Mouse (Mus musculus) neural tube, embryonic 11.5 days (tissue): ENCODE data around the gene Faf2. TPM values are rescaled to one million over a fixed set of nuclear protein-coding genes. Genes with fewer than 3 reads are reported as not detected.

Source experiments
- ATAC-seq: fragments of 200-750 bp; cut with Nextera tagmentation; 2 replicates; pipeline ENCODE4 v1.8.0; 2017; ENCODE audit warnings: moderate number of reproducible peaks, mild to moderate bottlenecking, moderate TSS enrichment, moderate library complexity; ENCODE audit not compliant: insufficient read depth, low FRiP score, low TSS enrichment
- DNase-seq: peaks from one replicate; pipeline ENCODE4 v3.0.0-alpha.2; 2015; ENCODE audit warnings: low spot score
- H3K27ac ChIP-seq: fragments of 300-500 bp; sonication (generic); 2 replicates; pipeline ENCODE4 v1.5.1; 2014; ENCODE audit warnings: low read depth, mild to moderate bottlenecking, low read length
- H3K27me3 ChIP-seq: fragments of 300-500 bp; sonication (generic); 2 replicates; pipeline ENCODE4 v1.6.1; 2014; ENCODE audit warnings: mild to moderate bottlenecking, low read length, mixed read lengths; ENCODE audit not compliant: control insufficient read depth, insufficient read depth
- H3K36me3 ChIP-seq: fragments of 300-500 bp; sonication (generic); 2 replicates; pipeline ENCODE4 v1.6.1; 2014; ENCODE audit warnings: mild to moderate bottlenecking, low read length, moderate library complexity, mixed read lengths; ENCODE audit not compliant: control insufficient read depth, insufficient read depth
- H3K4me1 ChIP-seq: fragments of 300-500 bp; sonication (generic); 2 replicates; pipeline ENCODE4 v1.6.1; 2014; ENCODE audit warnings: low read length, mixed read lengths; ENCODE audit not compliant: control insufficient read depth, insufficient read depth
- H3K4me2 ChIP-seq: fragments of 300-500 bp; sonication (generic); 2 replicates; pipeline ENCODE4 v1.6.1; 2014; ENCODE audit warnings: low read depth, mild to moderate bottlenecking, moderate library complexity
- H3K4me3 ChIP-seq: fragments of 300-500 bp; sonication (generic); 2 replicates; pipeline ENCODE4 v1.5.1; 2014; ENCODE audit warnings: low read depth, low read length
- H3K9ac ChIP-seq: fragments of 300-500 bp; sonication (generic); 2 replicates; pipeline ENCODE4 v1.6.1; 2014; ENCODE audit warnings: mild to moderate bottlenecking, low read length
- H3K9me3 ChIP-seq: fragments of 300-500 bp; sonication (generic); 2 replicates; pipeline ENCODE4 v1.6.1; 2016; ENCODE audit warnings: low read length; ENCODE audit not compliant: control insufficient read depth
- WGBS: fragments of 180-500 bp; shearing (Covaris S2); extraction: QIAGEN DNeasy Blood & Tissue Kit; methylation state at CpG from one replicate; pipeline ENCODE4 v1.1.7; 2014; 5-methylcytosine and 5-hydroxymethylcytosine counted together
- polyA plus RNA-seq: library from polyadenylated mRNA; unstranded; fragments of >200 nt; fragmentation: Nextera tagmentation; extraction: Ambion mirVana; gene quantifications from 2 replicates; pipeline ENCODE4 v1.2.1, GENCODE M21; 2014

Gene Faf2
- polyA plus RNA-seq, 1 experiment from 2014 or later: 102 TPM

DNA sequence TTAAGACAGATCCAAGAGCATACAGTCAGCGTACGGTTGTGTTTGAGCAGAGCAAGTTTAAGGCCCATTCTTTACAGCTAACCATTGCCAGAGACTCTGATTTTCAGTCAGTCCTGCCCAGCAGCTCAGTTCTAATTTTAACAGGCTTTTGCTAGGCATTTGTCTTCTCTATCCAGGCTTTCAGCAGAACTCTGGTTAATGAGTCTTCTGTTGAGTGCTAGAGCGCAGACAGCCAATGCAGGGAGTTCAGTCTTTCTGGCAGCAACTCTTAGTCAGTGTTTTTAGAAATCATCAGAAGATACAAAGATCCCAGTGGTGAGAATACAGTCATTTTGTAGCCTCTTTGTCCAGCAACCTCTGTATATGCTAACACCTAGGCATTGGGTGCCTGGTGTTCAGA, 28.9 kb downstream of the Faf2 start:
- no peak overlapping the region for H3K9ac ChIP-seq
- ATAC-seq (no peak), DNase-seq (no peak)
- no peaks in the 10 kb centered on the region for H3K9me3 ChIP-seq
- H3K4me3 ChIP-seq: no peak overlapping the region
- no peaks in the 10 kb centered on the region for H3K27me3 ChIP-seq
- no peak overlapping the region for H3K4me2 ChIP-seq
- no peaks in the 10 kb centered on the region for H3K4me1 ChIP-seq
- WGBS: 95% methylated on average over 3 of the region's 3 CpGs
- H3K27ac ChIP-seq: no peak overlapping the region
- peaks cover 46% of the 10 kb centered on the region for H3K36me3 ChIP-seq

DNA sequence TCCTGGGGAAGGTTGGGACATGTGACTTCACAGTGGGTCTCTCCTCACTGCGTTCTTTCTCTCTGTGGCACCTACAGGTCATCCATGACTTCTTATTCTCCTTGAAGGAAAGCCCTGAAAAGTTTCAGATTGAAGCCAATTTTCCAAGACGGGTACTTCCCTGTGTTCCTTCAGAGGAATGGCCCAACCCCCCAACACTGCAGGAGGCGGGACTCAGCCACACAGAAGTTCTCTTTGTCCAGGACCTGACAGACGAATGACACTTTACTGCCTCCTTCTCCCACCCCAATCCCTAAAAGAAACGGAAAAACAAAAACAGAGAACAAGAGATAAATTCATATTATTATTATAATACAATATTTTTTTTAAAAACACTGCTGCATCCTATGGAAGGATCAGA, 39.3 kb downstream of the Faf2 start:
- Histone ChIP-seq H3K4me2 (no peak overlapping the region), H3K27me3 (no peaks in the 10 kb centered on the region), H3K4me1 (no peaks in the 10 kb centered on the region), H3K4me3 (no peak overlapping the region), H3K27ac (no peak overlapping the region), H3K36me3 (peaks cover 20% of the 10 kb centered on the region), H3K9me3 (no peaks in the 10 kb centered on the region), H3K9ac (no peak overlapping the region)
- 57% methylated on average over 5 of the region's 5 CpGs for WGBS
- no peak for DNase-seq
- no peak for ATAC-seq

DNA sequence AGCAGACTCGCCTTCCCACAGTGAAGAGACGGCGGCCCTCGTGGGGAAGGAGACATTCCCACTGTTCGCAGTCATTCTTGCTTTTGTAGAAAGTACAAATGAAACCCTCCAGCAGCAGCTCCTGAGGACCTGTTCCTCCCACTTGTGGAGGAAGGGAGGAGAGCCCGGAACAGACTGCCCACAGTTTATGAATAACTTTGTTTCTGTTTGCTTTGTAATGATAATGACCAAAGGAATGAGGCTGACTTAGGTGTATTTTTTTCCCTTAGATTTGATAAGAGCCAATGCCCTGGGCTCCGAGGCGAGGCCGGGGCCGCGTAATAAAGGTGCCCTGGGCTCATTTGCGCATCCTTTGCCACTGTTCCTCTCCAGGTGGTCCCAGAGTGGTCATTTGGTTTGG, 39.8 kb downstream of the Faf2 start:
- 89% methylated on average over 12 of the region's 12 CpGs for WGBS
- ATAC-seq (no peak), DNase-seq (no peak)

DNA sequence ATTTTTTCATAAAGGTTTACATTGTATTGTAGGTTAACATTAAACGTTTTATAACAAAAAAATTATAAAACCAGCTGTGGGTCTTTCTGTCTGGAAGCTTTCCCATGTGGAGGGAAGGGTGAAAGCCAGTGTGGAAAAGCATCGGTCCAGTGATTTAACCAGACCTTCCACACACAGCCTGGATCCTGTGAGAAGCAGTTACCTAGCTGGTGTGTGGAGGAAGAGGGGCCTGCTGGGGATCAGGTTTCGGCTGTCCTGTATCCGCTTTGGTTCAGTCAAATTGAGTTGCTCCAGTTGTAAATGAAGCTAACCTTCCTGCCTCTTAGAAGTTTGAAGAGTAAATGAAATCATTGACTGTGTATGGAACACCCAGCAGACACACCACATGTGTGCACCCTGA, 42.4 kb downstream of the Faf2 start:
- no peak overlapping the region for H3K27ac ChIP-seq
- no peak overlapping the region for H3K4me3 ChIP-seq
- no peaks in the 10 kb centered on the region for H3K27me3 ChIP-seq
- H3K36me3 ChIP-seq: peaks cover 12% of the 10 kb centered on the region
- no peaks in the 10 kb centered on the region for H3K9me3 ChIP-seq
- no peak for ATAC-seq
- no peak overlapping the region for H3K4me2 ChIP-seq
- DNase-seq: no peak
- H3K4me1 ChIP-seq: no peaks in the 10 kb centered on the region
- 84% methylated on average over 4 of the region's 4 CpGs for WGBS
- no peak overlapping the region for H3K9ac ChIP-seq

More for the DNA sequence above, 39.8 kb downstream of the Faf2 start:
- Histone ChIP-seq H3K27ac (no peak overlapping the region), H3K4me3 (no peak overlapping the region), H3K9me3 (no peaks in the 10 kb centered on the region), H3K4me1 (no peaks in the 10 kb centered on the region), H3K4me2 (no peak overlapping the region), H3K9ac (no peak overlapping the region), H3K27me3 (no peaks in the 10 kb centered on the region), H3K36me3 (peaks cover 16% of the 10 kb centered on the region)

DNA sequence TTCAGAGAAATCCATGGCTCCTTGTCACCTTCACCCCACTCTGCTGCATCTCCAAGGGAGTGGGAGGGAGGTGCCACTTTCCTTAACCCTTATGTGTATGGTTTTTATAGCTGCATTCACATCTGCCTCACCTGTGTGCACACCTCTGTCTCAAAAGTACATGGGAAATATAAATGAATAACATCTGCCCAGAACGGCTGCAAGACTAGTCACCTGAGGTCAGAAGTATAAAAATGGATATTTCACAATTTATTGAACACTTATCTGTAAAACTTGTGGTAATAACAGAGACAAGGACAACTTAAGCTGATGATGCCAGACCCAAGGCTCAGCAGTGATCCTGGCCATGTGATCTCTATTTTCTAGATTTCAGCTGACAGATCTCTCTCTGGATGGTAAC, 42.9 kb downstream of the Faf2 start:
- H3K9me3 ChIP-seq: no peaks in the 10 kb centered on the region
- no peak overlapping the region for H3K4me3 ChIP-seq
- ATAC-seq: no peak
- H3K4me2 ChIP-seq: no peak overlapping the region
- no peak overlapping the region for H3K27ac ChIP-seq
- H3K36me3 ChIP-seq: peaks cover 12% of the 10 kb centered on the region
- H3K4me1 ChIP-seq: no peaks in the 10 kb centered on the region
- 92% methylated on average over 1 of the region's 1 CpGs for WGBS
- no peak for DNase-seq
- H3K9ac ChIP-seq: no peak overlapping the region
- H3K27me3 ChIP-seq: no peaks in the 10 kb centered on the region

GRCm38 (mm10) chr13:54665062-54665461, 43.5 kb downstream of the Faf2 start:
- WGBS: 93% methylated on average over 7 of the region's 7 CpGs
- Histone ChIP-seq H3K4me3 (no peak overlapping the region), H3K9me3 (no peaks in the 10 kb centered on the region), H3K27ac (no peak overlapping the region), H3K4me2 (no peak overlapping the region), H3K4me1 (no peaks in the 10 kb centered on the region), H3K36me3 (peaks cover 12% of the 10 kb centered on the region), H3K27me3 (no peaks in the 10 kb centered on the region), H3K9ac (no peak overlapping the region)
- ATAC-seq (no peak), DNase-seq (no peak)

DNA sequence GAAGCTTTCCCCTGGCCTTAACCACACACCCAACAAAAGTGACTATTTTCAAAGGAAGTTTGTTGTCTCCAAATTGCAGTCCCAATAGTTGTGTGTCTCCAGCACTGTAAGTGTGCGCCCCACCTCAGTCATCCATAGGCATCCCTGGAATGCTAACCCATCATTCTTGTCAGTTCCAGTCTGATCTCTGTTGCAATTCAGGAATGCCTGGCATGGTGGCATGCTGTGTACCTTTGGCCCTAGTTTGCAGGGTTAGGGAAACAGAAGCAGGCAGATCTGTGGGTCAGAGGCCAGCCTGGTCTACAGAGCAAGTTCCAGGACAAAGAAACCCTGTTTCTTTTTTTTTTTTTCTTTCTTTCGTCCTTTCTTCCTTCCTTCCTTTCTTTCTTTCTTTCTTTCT, 48.9 kb downstream of the Faf2 start:
- H3K9me3 ChIP-seq: no peaks in the 10 kb centered on the region
- H3K4me1 ChIP-seq: no peaks in the 10 kb centered on the region
- no peak for ATAC-seq
- no peak overlapping the region for H3K4me3 ChIP-seq
- no peak overlapping the region for H3K4me2 ChIP-seq
- no peaks in the 10 kb centered on the region for H3K27me3 ChIP-seq
- 69% methylated on average over 2 of the region's 2 CpGs for WGBS
- DNase-seq: no peak
- no peak overlapping the region for H3K9ac ChIP-seq
- no peak overlapping the region for H3K27ac ChIP-seq
- H3K36me3 ChIP-seq: no peaks in the 10 kb centered on the region

- WGBS: 62% methylated on average over 11 of the region's 11 CpGs
- no peak overlapping the region for H3K4me2 ChIP-seq
- H3K9me3 ChIP-seq: no peaks in the 10 kb centered on the region
- no peak for ATAC-seq
- no peaks in the 10 kb centered on the region for H3K4me1 ChIP-seq
- no peak for DNase-seq
- no peak overlapping the region for H3K4me3 ChIP-seq
- H3K27ac ChIP-seq: 0 out of 2 replicates have a peak overlapping the region, but pooled peaks have one; percentile 20
- H3K9ac ChIP-seq: no peak overlapping the region
- peaks cover 7% of the 10 kb centered on the region for H3K36me3 ChIP-seq
- no peaks in the 10 kb centered on the region for H3K27me3 ChIP-seq
Observed at GRCm38 (mm10) chr13:54675895-54676590, 54.5 kb downstream of the Faf2 start.

- peaks cover 27% of the 10 kb centered on the region for H3K36me3 ChIP-seq
- ATAC-seq (no peak), DNase-seq (no peak)
- no peak overlapping the region for H3K4me3 ChIP-seq
- 81% methylated on average over 4 of the region's 4 CpGs for WGBS
- no peaks in the 10 kb centered on the region for H3K27me3 ChIP-seq
- H3K4me1 ChIP-seq: no peaks in the 10 kb centered on the region
- no peak overlapping the region for H3K9ac ChIP-seq
- no peak overlapping the region for H3K27ac ChIP-seq
- H3K4me2 ChIP-seq: no peak overlapping the region
- no peaks in the 10 kb centered on the region for H3K9me3 ChIP-seq
Observed at GRCm38 (mm10) chr13:54678263-54678662, 56.7 kb downstream of the Faf2 start.
